Mouse (Mus musculus) frontal cortex, postnatal 25 days (tissue): ENCODE data around the gene Slc25a19.

ENCODE experiments used
- DNase-seq, 2 experiments: peaks; one replicate each; pipeline ENCODE4 v3.0.0; 2022; ENCODE audit warnings: low spot score in 2 of 2

Slc25a19 gene

DNA sequence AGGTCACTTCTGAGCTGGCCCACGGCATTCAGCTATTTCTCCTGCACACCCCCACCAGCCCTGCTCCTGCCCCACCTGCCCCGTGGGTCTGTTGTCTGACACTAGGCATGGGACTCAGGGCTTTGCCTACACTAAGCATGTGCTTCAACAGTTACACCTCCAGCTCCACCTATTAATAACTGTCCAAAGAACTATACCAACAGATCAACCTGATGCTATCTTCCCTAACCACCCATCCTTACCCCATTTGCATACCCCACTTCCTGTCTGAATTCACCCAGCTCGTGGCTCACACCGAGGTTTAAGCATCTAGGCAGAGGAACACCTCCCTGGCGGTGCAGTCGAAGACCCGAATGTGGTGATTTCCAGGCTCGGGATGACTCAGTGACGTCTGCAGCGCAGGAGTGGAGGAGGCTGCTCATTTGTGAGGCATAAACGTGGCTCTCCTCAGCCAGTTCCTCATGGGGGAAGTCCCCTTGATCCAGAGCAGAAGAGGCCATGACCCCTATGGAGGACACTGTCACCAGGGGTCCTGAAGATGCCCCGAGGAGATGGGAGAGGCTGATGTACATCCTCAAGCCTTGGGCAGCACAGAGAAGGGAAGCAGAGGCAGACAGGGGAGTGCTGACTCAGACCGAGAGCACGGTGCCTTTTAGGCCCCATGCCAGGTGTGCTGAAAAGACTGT is 13.0 kb upstream of the Slc25a19 start:
- no peak for DNase-seq

DNA sequence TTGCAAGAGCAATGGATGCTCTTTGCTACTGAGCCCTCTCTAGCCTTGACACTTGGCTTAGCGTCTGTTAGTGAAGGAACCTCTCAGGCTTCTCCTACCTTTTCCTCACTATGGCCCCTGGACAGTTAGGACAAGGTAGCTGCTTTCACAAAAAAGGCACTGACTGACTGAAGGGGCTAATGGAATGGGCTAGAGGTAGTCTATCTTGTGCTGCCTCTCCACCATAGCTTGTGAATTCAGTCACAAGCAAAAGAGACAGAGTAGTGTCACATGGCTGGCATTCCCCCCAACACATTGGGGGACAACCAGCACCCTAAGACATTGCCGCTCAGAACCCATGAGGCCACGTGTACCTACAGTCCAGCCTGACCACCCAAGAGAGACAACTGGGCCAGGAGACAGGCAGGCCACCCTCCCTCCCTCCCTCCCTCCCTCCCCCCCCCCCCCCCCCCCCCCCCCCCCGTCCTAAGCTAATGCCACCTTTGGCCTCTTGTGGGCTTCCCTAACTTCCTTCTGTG is 12.3 kb upstream of the Slc25a19 start:
- DNase-seq = no peak

DNA sequence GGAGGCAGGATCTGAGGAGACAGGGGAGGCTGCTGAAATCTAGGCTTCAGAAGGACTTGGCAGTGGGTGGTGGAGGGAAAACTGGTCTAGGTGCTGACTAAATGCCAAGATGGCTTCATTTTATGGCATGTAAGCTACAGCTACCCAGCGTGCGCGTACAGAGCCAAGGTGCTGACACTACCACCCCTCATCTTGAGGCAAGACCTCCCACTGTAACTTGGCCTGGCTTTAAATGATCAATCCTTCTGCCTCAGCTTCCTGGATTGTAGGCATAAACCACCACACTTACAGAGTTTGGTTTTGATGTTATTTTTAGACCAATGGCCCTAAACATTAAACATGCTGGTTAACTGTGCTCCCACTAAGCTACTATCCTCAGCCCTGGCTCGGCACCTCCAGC is 11.4 kb upstream of the Slc25a19 start:
- no peak for DNase-seq

DNA sequence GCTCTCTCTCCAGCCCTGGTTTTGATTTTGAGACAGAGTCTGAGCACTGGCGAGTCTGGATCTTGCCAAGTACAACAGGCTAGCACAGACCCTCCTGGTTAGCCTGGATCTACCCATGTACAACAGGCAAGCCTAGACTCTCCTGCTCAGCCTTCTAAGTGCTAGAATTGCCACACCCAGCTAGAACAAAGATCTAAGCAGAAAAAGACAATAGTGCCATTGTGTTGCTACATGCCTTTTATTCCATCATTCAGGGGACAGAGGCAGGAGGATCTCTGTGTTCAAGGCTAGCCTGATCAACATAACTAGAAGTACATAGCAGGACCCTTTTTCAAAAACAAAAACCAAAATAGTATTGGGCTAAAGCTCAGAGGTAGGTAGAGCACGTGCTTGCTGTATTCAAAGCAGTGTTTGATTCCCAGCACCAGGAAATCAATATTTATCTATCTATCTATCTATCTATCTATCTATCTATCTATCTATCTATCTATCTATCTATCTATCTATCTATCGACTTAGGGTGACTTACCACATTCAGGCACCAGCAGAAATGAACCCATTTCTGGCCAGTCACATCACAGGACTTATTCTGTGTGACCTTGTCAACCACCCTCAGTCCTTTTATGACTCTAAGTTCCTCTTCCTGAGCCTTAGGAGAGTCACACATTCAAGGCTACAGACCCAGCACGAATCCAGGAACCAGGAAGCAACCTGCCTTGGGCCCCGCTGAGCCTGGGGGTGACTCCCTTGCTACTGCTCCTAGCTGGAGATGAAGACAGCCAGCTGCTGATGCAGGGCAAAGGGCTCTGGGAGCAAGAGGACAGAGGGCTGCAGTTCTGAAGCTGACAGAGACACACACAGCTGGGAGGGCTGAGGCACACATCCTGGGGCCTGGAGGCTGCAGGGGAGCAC is 10.7 kb upstream of the Slc25a19 start:
- no peak for DNase-seq

DNA sequence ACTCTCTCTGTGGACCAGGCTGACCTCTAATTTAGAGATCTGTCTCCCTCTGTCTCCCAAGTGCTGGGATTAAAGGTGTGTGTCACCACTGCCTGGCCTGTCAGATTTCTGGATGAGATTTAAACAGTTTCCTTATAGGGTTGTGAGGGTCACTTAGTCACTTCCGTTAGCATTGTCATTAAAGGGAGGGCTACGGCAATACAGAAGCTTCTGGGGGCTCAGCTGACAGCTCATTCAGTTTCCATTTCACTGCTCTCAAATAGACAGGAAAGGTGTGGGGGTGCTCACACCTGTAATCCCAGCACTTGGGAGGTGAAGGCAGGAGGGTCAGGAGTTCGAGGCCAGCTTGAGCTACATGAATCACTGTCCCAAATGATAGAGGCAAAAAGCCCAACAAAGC is 8.9 kb upstream of the Slc25a19 start:
- DNase-seq = no peak

DNA sequence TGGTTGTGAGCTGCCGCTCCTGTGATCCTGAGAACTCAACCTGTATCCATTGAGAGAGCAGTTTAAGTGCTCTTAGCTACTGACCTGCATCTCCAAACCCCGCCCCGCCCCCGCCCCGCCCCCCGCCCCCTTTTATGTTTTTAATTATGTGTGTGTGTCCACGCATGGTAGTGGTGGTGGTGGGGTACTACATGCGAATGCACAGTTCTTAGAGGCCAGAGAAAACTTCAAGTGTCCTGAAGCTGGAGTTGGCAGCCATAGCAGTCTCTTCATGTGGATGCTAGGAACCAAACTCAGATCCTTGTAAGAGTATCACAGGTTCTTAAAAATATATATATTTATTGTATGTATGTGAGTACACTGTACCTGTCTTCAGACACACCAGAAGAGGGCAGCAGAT is 7.4 kb upstream of the Slc25a19 start:
- no peak for DNase-seq

DNA sequence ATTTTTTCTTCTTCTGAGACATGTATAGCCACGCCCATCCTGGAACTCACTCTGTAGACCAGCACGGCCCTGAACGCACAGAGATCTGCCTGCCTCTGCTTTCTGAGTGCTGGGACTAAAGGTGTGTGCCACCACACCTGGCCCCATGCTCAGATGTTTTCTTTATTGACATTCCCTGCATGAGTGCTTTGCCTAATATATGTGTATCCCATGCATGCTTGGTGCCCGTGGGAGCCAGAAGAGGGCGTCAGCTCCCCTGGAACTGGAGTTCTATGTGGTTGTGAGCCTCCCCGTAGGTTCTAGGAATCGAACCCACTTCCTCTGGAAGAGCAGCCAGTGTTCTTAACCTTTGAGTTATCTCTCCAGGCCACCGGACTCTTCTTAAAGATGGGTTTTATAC is 6.9 kb upstream of the Slc25a19 start:
- no peak for DNase-seq

DNA sequence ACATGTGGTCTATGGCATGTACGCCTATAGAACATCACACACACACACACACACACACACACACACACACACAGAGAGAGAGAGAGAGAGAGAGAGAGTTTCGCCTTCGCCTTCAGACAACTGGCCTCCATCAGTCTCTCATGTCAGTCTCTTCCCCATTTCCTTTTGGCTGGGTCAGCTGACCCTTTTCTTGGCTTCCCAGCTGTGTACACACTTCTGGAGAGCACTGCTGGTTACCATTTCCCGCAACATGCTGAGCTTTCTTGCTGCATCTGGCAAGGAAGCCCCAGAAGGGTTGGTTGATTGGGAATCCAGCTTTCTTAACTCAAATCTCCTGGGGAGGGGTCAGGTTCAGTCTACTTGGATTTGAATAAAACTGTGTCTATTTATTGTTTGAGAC is 6.0 kb upstream of the Slc25a19 start:
- no peak for DNase-seq

DNA sequence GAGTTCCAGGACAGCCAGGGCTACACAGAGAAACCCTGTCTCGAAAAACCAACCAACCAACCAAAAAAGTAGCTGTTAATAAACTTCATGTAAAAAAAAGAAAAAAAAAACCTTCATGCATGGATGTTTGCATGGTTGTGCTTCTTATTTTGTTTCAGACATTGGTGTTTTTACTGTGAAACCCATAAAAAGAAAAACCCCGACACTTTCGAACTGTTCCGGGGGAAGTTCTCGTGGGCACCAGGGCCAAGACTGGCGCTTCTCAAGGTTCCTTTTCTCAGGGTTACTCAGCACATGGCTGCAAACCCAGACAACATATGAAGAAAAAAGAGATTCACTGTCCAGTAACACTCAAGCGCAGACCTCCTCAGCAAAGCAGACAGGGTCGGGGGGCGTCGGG is 4.8 kb upstream of the Slc25a19 start:
- DNase-seq = no peak

DNA sequence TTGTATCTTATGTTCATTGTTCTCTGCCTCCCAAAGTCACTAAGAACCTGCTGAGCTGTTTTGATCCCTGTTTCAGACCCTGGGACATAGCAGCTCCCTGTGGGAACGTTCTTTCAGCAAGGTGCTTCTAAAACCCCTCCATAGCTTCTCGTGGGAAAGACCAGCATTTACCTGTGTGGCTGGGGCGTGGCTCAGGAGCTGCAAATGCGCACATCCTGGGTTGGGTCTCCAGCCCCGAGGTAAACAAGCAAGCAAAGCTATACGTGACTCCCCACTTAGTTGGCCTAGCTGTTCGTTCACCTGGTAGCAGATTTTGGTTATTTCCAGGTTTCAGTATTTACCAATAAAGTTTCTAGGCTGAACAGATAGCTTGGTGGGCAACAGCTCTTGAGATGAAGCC is 4.2 kb upstream of the Slc25a19 start:
- DNase-seq = no peak

DNA sequence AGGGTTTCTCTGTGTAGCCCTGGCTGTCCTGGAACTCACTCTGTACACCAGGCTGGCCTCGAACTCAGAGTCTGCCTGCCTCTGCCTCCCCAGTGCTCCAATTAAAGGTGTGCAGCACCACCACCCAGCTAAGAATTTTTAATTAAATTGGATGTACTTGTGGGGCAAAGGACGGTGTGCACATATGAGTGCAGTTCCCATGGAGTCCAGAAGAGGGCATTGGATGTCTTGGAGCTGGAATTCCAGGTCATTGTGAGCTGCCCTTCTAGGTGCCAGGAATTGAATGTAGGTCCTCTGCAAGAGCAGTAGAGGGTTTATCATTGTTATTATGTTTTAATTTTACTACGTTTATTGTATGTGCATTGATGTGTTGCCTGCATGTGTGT is 3.4 kb upstream of the Slc25a19 start:
- no peak for DNase-seq

DNA sequence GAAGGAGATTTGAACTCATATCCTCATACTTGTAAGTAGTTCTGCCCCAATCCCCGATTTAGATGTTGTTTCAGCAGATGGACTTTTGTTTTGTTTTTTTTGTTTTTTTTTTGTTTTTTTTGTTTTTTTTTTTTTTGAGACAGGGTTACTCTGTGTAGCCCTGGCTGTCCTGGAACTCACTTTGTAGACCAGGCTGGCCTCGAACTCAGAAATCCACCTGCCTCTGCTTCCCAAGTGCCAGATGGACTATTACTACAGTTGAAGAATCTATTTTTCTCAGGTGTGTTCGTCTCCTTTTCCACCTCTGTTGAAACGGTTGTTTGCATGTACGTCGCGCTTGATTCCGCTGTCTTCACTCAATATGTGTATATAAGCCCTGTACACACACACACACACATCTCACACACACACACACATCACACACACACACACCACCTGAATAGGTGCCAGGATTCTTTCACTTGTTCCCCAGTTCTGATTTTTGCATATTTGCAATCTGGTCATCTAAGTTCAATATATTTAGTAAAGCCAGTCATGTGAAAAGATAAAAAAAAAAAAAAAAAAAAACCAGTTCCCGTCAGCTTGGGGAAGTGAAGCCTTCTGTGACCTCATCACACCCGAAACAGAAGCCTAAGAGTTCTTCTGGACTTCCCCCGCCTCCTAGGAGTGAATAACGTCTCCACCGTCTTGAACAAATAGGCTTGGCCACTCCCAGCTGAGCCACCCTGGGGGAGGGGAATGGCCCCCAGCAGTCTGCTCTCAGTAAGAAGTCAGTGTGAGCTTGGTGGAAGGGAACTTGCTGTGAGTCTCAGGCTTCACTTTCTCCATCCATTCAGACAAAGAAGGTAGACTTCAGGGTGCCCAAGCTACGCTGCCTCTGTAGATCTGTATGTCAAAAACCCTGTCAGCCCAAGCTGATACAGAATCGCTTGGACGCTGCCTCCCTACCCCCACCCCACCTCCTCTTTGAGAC is 2.7 kb upstream of the Slc25a19 start:
- no peak for DNase-seq

DNA sequence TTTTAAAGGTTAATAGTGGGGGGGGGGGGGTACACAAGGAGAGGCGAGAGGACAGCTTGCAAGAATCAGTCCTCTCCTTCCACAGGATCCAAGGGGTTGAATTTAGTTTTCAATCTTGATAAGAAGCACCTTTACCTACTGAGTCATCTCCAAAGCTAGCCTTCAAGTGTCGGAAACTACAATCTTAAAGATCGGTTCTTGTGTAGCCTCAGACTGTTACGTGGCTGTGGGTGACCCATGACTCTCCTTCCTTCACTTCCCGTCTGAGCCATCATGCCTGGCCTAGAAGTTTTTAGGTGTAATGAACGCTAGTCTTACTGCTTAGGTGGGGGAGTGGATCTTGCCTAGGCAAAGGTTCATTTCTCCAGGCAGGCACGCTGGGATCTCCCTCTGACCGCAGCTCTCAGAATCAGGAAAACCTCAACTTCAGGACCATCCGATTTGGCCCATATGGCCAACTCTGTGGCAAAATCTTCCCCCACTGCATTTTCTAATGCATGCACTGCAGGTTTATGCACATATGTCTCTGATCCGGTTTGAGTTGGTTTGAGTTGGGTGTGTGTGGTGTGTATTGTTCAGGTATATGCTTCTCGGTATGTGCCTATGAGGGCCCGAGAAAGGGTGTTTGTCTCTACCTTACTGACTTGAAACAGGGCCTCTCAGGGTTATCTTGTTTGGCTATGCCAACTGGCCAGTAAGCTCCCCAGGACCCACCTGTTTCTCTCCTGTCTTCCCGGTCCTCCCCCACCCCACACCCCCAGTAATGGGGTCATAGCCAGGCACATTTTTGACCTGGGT is 1.8 kb upstream of the Slc25a19 start:
- no peak for DNase-seq

DNA sequence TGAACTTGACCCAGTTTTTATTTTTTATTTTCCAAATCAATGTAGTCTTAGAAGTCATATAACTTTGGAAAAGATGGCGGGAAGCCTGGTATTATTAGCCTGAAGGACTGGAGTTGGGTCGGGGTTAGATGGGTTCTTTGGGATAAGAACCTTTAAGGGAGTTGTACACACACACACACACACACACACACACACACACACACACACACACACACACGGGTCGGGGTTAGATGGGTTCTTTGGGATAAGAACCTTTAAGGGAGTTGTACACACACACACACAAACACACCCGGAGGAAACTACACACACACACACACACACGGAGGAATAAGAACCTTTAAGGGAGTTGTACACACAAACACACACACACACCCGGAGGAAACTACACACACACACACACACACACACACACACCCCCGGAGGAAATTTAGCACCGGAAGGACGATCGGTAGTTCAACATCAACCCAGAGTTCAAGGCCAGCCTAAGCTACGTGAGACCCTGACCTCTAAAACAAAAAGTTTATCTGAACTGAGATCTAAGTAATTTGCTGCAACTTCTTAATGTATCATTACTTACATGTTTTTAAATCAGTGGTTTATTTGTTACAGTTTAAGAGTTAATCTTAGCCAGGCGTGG is 488 bp upstream of the Slc25a19 start:
- no peak for DNase-seq

DNA sequence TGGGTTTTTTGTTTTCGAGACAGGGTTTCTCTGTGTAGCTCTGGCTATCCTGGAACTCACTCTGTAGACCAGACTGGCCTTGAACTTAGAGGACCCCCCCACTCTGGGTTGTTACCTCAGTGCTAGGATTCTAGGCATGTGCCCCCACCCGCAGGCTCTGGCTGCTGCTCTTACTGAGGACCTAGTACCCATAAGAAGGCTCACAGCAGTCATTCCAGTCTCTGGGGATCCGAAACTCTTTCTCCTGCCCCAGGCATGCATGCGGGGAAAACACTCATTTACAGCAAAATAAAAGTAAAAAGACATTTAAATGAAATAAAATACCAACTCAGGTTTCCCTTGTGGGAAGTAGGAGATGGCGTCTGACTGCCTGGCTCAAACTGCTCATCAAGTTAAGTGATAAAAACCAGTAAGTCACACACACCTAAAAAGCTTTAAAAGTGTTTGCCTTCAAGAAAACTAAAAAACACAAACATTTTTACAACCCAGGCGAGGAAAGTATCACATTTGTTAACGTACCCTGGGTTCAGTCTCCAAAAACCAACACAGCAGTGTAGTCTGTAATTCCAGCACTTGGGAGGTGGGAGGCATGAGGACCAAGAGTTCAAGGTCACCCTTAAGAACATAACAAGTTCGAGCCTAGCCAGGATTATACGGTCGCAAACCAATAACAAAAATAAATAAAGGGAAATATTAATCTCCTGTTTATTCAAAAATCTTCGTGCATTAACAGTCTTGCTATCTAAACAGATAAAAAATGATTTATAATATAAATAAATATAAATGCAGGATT is 1.1 kb downstream of the Slc25a19 start:
- DNase-seq = no peak

DNA sequence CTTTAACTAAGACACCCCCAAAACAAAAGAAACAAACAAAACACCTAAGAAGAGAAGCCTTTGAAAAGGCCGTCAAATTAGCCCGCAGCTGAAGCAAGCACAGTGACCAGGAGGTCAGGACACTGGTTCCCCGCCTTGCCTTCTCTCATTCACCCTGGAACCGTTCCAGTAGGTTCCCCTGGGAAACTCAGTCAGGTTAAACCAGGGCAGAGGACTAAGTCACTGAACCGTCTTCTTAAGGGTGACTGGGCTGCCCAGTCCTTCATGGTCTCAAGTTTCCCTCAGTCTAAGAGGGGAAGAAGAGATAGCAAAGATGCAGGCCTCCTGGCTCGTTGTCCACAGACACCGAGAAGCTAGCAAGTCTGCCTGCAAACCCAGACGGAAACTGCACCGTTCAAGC is 2.2 kb downstream of the Slc25a19 start:
- no peak for DNase-seq

DNA sequence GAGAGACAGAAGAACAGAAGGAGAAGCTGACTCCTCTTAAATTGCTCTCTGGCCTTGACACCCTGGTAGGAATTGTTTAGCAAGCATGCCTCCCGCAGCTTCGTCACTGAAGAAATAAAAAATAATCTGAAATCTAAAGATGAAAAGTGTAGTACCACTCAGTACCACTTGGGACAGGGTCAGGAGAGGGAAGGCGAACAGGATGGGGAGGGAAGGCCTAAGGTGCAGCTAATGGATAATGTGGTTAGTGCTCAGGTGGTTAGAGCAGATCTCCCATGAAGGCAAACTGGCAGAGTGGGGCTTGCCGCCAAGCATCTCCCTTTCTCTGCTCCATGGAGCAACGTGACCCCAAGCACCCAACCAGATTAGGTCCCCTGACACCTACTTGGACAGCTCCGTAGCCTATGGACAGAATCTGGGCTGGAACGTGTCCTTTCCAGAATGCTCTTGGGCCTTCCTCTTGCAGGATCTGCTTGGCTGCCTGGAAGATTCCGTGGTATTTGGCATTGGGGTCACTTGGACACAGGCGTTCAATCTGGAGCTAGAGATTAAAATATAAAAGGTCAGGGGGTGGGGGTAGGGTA is 4.5 kb downstream of the Slc25a19 start:
- no peak for DNase-seq

DNA sequence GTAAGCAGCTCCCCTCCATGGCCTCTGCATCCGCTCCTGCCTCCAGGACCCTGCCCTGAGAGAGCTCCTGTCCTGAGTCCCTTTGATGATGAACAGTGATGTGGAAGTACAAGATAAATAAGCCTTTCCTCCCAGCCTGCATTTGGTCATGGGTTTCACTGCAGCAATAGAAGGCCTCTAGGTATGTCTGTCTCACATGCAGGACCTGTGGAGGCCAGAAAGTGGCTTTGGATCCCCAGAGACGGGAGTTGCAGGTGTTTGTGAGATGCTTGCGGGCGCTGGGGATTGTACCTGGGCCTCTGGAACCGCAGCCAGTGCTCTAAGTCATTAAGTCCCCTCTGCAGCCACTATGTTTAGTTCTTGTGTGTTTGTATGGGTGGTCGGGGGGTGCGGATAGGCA is 8.1 kb downstream of the Slc25a19 start:
- no peak for DNase-seq

DNA sequence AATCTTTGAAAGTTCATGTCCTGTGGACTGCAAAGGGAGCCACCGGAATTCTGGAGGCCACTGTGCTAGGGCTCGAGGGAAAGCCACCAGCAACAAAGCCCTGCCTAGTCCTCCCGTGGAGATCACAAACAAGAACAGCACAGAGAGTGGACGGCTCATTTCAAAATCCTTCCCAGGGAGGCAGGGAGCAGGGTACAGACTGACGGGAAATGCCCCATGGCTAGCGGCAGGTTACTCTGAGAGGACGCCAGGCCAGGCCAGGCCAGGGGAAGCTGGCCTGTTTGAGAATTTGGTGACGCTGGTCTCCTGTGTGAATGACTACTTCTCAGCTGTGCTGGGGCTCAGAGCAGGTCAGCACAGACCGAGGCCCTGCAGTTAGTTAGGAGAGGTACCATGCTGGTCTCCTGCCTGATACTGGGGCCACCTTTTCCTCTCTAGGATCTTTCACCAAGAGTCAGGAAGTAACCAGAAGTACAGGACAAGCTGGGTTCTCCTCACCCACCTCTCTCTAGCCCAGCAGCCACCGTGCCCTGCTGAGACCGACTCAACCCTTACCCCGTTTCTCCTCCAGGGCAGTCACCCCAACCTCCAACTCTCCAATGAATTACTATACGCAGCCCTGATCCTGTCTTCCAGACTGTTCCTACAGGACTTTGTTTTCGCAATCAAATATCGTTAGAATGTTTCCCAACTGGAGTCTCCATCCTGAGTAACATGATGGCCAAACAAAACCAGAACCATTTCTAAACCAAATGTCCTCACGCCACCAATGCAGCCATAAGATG is 9.2 kb downstream of the Slc25a19 start:
- no peak for DNase-seq
